Mouse (Mus musculus) forebrain, embryonic 16.5 days (tissue): Measurements from ENCODE around the gene Gpr132. TPM values are rescaled to one million over a fixed set of nuclear protein-coding genes. Genes with fewer than 3 reads are reported as not detected.

ENCODE experiments used
- polyA plus RNA-seq: library from polyadenylated mRNA; unstranded; fragments of >200 nt; fragmentation: Nextera tagmentation; extraction: Ambion mirVana; gene quantifications from 2 replicates; pipeline ENCODE4 v1.2.1, GENCODE M21; 2015

Gene Gpr132
- polyA plus RNA-seq, 1 experiment from 2014 or later = not detected

Other genes starting within 250 kb of the Gpr132 start
- gene Adssl1, start 248.2 kb downstream of the Gpr132 start, polyA plus RNA-seq = 1.8 and 2.4 TPM in 2 replicates
- gene Siva1, start 223.5 kb downstream of the Gpr132 start, polyA plus RNA-seq = 68.9 and 75.9 TPM in 2 replicates
- 56.9 and 57.1 TPM in 2 replicates for gene Akt1, start 193.3 kb downstream of the Gpr132 start, polyA plus RNA-seq
- 0.65 and 0.92 TPM in 2 replicates for gene Zbtb42, start 189.4 kb downstream of the Gpr132 start, polyA plus RNA-seq
- gene Cep170b, start 147.8 kb downstream of the Gpr132 start, polyA plus RNA-seq = 18.8 and 22.9 TPM in 2 replicates
- 4.0 and 5.3 TPM in 2 replicates for gene Pld4, start 107.6 kb downstream of the Gpr132 start, polyA plus RNA-seq
- 1.2 TPM in 2 replicates for gene Ahnak2, start 65.6 kb downstream of the Gpr132 start, polyA plus RNA-seq
- gene Clba1, start 59.3 kb downstream of the Gpr132 start, polyA plus RNA-seq = 14.3 and 17.3 TPM in 2 replicates
- gene Cdca4, start 38.8 kb downstream of the Gpr132 start, polyA plus RNA-seq = 71.0 and 80.9 TPM in 2 replicates
- gene Jag2, start 61.5 kb upstream of the Gpr132 start, polyA plus RNA-seq = 7.9 and 10.7 TPM in 2 replicates
- gene Nudt14, start 73.9 kb upstream of the Gpr132 start, polyA plus RNA-seq = 53.4 and 57.0 TPM in 2 replicates
- 41.4 and 49.7 TPM in 2 replicates for gene Btbd6, start 108.3 kb upstream of the Gpr132 start, polyA plus RNA-seq
- 60.8 and 64.6 TPM in 2 replicates for gene Brf1, start 132.5 kb upstream of the Gpr132 start, polyA plus RNA-seq
- 21.7 and 23.2 TPM in 2 replicates for gene Pacs2, start 146.3 kb upstream of the Gpr132 start, polyA plus RNA-seq
- gene Tex22, start 206.3 kb upstream of the Gpr132 start, polyA plus RNA-seq = not detected in 2 replicates
- 15.6 and 17.2 TPM in 2 replicates for gene Mta1, start 230.1 kb upstream of the Gpr132 start, polyA plus RNA-seq